Mouse (Mus musculus): Measurements from ENCODE around the gene Iqcf5. TPM values are rescaled to one million over a fixed set of nuclear protein-coding genes. Genes with fewer than 3 reads are reported as not detected.

The Iqcf5 gene
- polyA plus RNA-seq, 1 experiment from 2014 or later = not detected

- ATAC-seq (ENCODE audit: borderline replicate concordance, extremely low read depth, low FRiP score, low TSS enrichment) = no peak
- Histone ChIP-seq H3K27me3 (no peaks in the 10 kb centered on the region), H3K36me3 (no peaks in the 10 kb centered on the region), H3K9ac (no peak overlapping the region), H3K4me1 (no peaks in the 10 kb centered on the region), H3K9me3 (no peaks in the 10 kb centered on the region), H3K4me2 (no peak overlapping the region), H3K4me3 (no peak overlapping the region), H3K27ac (no peak overlapping the region)
- 18% methylated on average over 3 of the region's 3 CpGs for WGBS
Observed at GRCm38 (mm10) chr9:106531833-106532232, 17.5 kb downstream of the Iqcf5 start.

- no peaks in the 10 kb centered on the region for H3K36me3 ChIP-seq
- H3K4me2 ChIP-seq = no peak overlapping the region
- no peaks in the 10 kb centered on the region for H3K27me3 ChIP-seq
- no peaks in the 10 kb centered on the region for H3K4me1 ChIP-seq
- ATAC-seq (ENCODE audit: borderline replicate concordance, extremely low read depth, low FRiP score, low TSS enrichment) = no peak
- 87% methylated on average over 7 of the region's 7 CpGs for WGBS
- no peak overlapping the region for H3K4me3 ChIP-seq
- H3K27ac ChIP-seq = no peak overlapping the region
- no peak overlapping the region for H3K9ac ChIP-seq
- H3K9me3 ChIP-seq = no peaks in the 10 kb centered on the region
Observed at GRCm38 (mm10) chr9:106534296-106534695, 19.9 kb downstream of the Iqcf5 start.

GRCm38 (mm10) chr9:106534975-106535374 lies 20.6 kb downstream of the Iqcf5 start:
- Histone ChIP-seq H3K9ac (no peak overlapping the region), H3K36me3 (no peaks in the 10 kb centered on the region), H3K4me2 (no peak overlapping the region), H3K27ac (no peak overlapping the region), H3K27me3 (no peaks in the 10 kb centered on the region), H3K4me1 (no peaks in the 10 kb centered on the region), H3K9me3 (no peaks in the 10 kb centered on the region), H3K4me3 (no peak overlapping the region)
- no peak for ATAC-seq (ENCODE audit: borderline replicate concordance, extremely low read depth, low FRiP score, low TSS enrichment)
- WGBS = 81% methylated on average over 11 of the region's 11 CpGs

GRCm38 (mm10) chr9:106561531-106561930 lies 47.2 kb downstream of the Iqcf5 start, which contains the start of gene Iqcf3:
Gene Iqcf3, minus strand, starts transcription at chr9:106561631.
- Histone ChIP-seq H3K4me3 (no peak within 1 kb of the TSS), H3K4me1 (no peaks in the 10 kb centered on the region), H3K27me3 (no peaks in the 10 kb centered on the region), H3K4me2 (no peak within 1 kb of the TSS), H3K9me3 (no peaks in the 10 kb centered on the region), H3K36me3 (no peaks in the 10 kb centered on the region), H3K27ac (no peak within 1 kb of the TSS), H3K9ac (no peak within 1 kb of the TSS)
- no peak for ATAC-seq (ENCODE audit: borderline replicate concordance, extremely low read depth, low FRiP score, low TSS enrichment)
- 78% methylated on average over 5 of the region's 5 CpGs for WGBS

GRCm38 (mm10) chr9:106562291-106562690 lies 47.9 kb downstream of the Iqcf5 start:
- ATAC-seq (ENCODE audit: borderline replicate concordance, extremely low read depth, low FRiP score, low TSS enrichment) = no peak
- no peaks in the 10 kb centered on the region for H3K36me3 ChIP-seq
- WGBS = 81% methylated on average over 11 of the region's 11 CpGs

GRCm38 (mm10) chr9:106564025-106564424 lies 49.7 kb downstream of the Iqcf5 start:
- 77% methylated on average over 8 of the region's 8 CpGs for WGBS
- Histone ChIP-seq H3K36me3 (no peaks in the 10 kb centered on the region), H3K9ac (no peak overlapping the region), H3K27me3 (no peaks in the 10 kb centered on the region), H3K27ac (no peak overlapping the region), H3K4me1 (no peaks in the 10 kb centered on the region), H3K4me3 (no peak overlapping the region), H3K4me2 (no peak overlapping the region), H3K9me3 (no peaks in the 10 kb centered on the region)
- no peak for ATAC-seq (ENCODE audit: borderline replicate concordance, extremely low read depth, low FRiP score, low TSS enrichment)

More at GRCm38 (mm10) chr9:106562291-106562690, 47.9 kb downstream of the Iqcf5 start:
- Histone ChIP-seq H3K27me3 (no peaks in the 10 kb centered on the region), H3K27ac (no peak overlapping the region), H3K4me3 (no peak overlapping the region), H3K4me2 (no peak overlapping the region), H3K9ac (no peak overlapping the region), H3K9me3 (no peaks in the 10 kb centered on the region), H3K4me1 (no peaks in the 10 kb centered on the region)

Other genes starting within 250 kb of the Iqcf5 start
- 29.5 and 32.0 TPM in 2 replicates for gene Poc1a, start 233.5 kb upstream of the Iqcf5 start, polyA plus RNA-seq (2015; fragmentation: Nextera tagmentation; extraction: Ambion mirVana)
- 16.5 and 17.5 TPM in 2 replicates for gene Dusp7, start 145.9 kb upstream of the Iqcf5 start, polyA plus RNA-seq (2015; fragmentation: Nextera tagmentation; extraction: Ambion mirVana)
- gene Rpl29, start 85.1 kb upstream of the Iqcf5 start, polyA plus RNA-seq (2015; fragmentation: Nextera tagmentation; extraction: Ambion mirVana) = 988 and 1,033 TPM in 2 replicates
- 31.6 and 32.6 TPM in 2 replicates for gene Acy1, start 76.3 kb upstream of the Iqcf5 start, polyA plus RNA-seq (2015; fragmentation: Nextera tagmentation; extraction: Ambion mirVana)
- gene Abhd14b, start 67.1 kb upstream of the Iqcf5 start, polyA plus RNA-seq (2015; fragmentation: Nextera tagmentation; extraction: Ambion mirVana) = 12.8 and 15.3 TPM in 2 replicates
- 52.5 and 53.2 TPM in 2 replicates for gene Abhd14a, start 66.9 kb upstream of the Iqcf5 start, polyA plus RNA-seq (2015; fragmentation: Nextera tagmentation; extraction: Ambion mirVana)
- 80.6 and 87.8 TPM in 2 replicates for gene Pcbp4, start 61.3 kb upstream of the Iqcf5 start, polyA plus RNA-seq (2015; fragmentation: Nextera tagmentation; extraction: Ambion mirVana)
- gene Gpr62, start 48.6 kb upstream of the Iqcf5 start, polyA plus RNA-seq (2015; fragmentation: Nextera tagmentation; extraction: Ambion mirVana) = 0.07 and 0.20 TPM in 2 replicates
- 48.7 and 50.7 TPM in 2 replicates for gene Rrp9, start 38.6 kb upstream of the Iqcf5 start, polyA plus RNA-seq (2015; fragmentation: Nextera tagmentation; extraction: Ambion mirVana)
- gene Parp3, start 37.6 kb upstream of the Iqcf5 start, polyA plus RNA-seq (2015; fragmentation: Nextera tagmentation; extraction: Ambion mirVana) = 3.2 and 3.5 TPM in 2 replicates
- not detected in 2 replicates for gene Iqcf1, start 14.6 kb upstream of the Iqcf5 start, polyA plus RNA-seq (2015; fragmentation: Nextera tagmentation; extraction: Ambion mirVana)
- not detected in 2 replicates for gene Iqcf3, start 47.1 kb downstream of the Iqcf5 start, polyA plus RNA-seq (2015; fragmentation: Nextera tagmentation; extraction: Ambion mirVana)
- not detected in 2 replicates for gene Iqcf4, start 56.4 kb downstream of the Iqcf5 start, polyA plus RNA-seq (2015; fragmentation: Nextera tagmentation; extraction: Ambion mirVana)
- gene Iqcf6, start 112.0 kb downstream of the Iqcf5 start, polyA plus RNA-seq (2015; fragmentation: Nextera tagmentation; extraction: Ambion mirVana) = not detected in 2 replicates
- gene Grm2, start 141.5 kb downstream of the Iqcf5 start, polyA plus RNA-seq (2015; fragmentation: Nextera tagmentation; extraction: Ambion mirVana) = 0.25 TPM in 1 of 2 replicates, not detected in the other
- gene Tex264, start 171.4 kb downstream of the Iqcf5 start, polyA plus RNA-seq (2015; fragmentation: Nextera tagmentation; extraction: Ambion mirVana) = 42.5 and 44.6 TPM in 2 replicates